Mouse (Mus musculus) C2C12 (cell line): ENCODE data around the gene Gm17482. TPM values are rescaled to one million over a fixed set of nuclear protein-coding genes. Genes with fewer than 3 reads are reported as not detected.

Source experiments
- H3K27me3 ChIP-seq: one replicate; pipeline ENCODE4 v1.6.1; 2011; ENCODE audit not compliant: control insufficient read depth, insufficient read depth, insufficient read length
- H3K36me3 ChIP-seq: one replicate; pipeline ENCODE4 v1.6.1; 2011; ENCODE audit not compliant: control insufficient read depth, insufficient read depth
- H3K4me3 ChIP-seq: one replicate; pipeline ENCODE4 v1.5.1; 2011; ENCODE audit warnings: mild to moderate bottlenecking, control low read depth; ENCODE audit not compliant: poor library complexity, insufficient read depth, severe bottlenecking
- H3K79me2 ChIP-seq: one replicate; pipeline ENCODE4 v1.6.1; 2011; ENCODE audit not compliant: control insufficient read depth, insufficient read depth
- H3K79me3 ChIP-seq: one replicate; pipeline ENCODE4 v1.6.1; 2011; ENCODE audit warnings: low read depth, control low read depth
- H3ac ChIP-seq: one replicate; pipeline ENCODE3; 2011; ENCODE audit warnings: low read depth; ENCODE audit not compliant: control insufficient read depth, insufficient read length
- CEBPB ChIP-seq: IDR thresholded peaks from one replicate; pipeline ENCODE4 v1.6.1; 2011; ENCODE audit warnings: low read depth, mild to moderate bottlenecking, control low read depth, moderate library complexity
- CTCF ChIP-seq: IDR thresholded peaks from one replicate; pipeline ENCODE4 v1.5.1; 2011; ENCODE audit not compliant: control insufficient read depth, insufficient read depth, insufficient read length
- FOSL1 ChIP-seq: IDR thresholded peaks from one replicate; pipeline ENCODE4 v1.8.0; 2011; ENCODE audit warnings: mild to moderate bottlenecking, low read length; ENCODE audit not compliant: poor library complexity, insufficient read depth, severe bottlenecking
- MAX ChIP-seq: IDR thresholded peaks from one replicate; pipeline ENCODE4 v1.6.1; 2011; ENCODE audit warnings: mild to moderate bottlenecking, control low read depth
- MYOD1 ChIP-seq: IDR thresholded peaks from one replicate; pipeline ENCODE4 v1.6.1; 2011; ENCODE audit warnings: low read depth; ENCODE audit not compliant: control insufficient read depth, insufficient read length
- MYOG ChIP-seq: IDR thresholded peaks from one replicate; pipeline ENCODE4 v1.6.1; 2011; ENCODE audit not compliant: control insufficient read depth, insufficient read length; ENCODE audit errors: extremely low read depth
- USF1 ChIP-seq: IDR thresholded peaks from one replicate; pipeline ENCODE4 v1.6.1; 2011; ENCODE audit warnings: low read depth, mild to moderate bottlenecking, control low read depth, moderate library complexity
- long read RNA-seq, 2 experiments: library from polyadenylated mRNA; unstranded; transcript quantifications; one replicate each; pipeline ENCODE4 v2.0.0; 2019 to 2020
- polyA plus RNA-seq: library from polyadenylated mRNA; unstranded; fragments of >200 nt; fragmentation: generic; extraction: Trizol; gene quantifications from one replicate; pipeline ENCODE4 v1.2.1, GENCODE M21; 2012; ENCODE audit warnings: missing spikeins

Gene Gm17482
- polyA plus RNA-seq, result not detected
- long read RNA-seq, experiment 1, result 0 reads
- long read RNA-seq, experiment 2, result 0 reads

DNA sequence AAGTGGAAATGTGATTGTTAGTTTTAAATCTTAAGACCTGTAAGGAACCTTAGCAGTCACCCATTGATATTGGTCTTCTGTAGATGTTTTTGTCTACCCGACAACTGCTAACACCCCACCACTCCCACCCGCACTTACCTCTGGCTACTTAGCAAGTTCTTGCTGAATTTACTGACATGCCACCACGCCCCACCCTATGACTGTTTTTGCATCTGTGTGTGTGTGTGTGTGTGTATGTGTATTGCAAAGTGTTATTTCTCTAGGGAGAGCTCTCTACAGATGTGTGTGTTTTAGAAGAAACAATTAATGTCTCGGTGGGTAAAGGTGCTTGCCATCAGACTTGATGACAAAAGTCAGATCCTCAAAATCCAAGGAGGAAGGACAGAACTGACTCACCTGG lies at the start of gene Gm17482:
Gm17482 (plus strand) TSS at position 301 of the 400 bp plus-strand sequence.
- Histone ChIP-seq H3K79me3 (no peaks in the 10 kb centered on the region), H3K36me3 (no peaks in the 10 kb centered on the region), H3K27me3 (no peaks in the 10 kb centered on the region), H3K79me2 (no peaks in the 10 kb centered on the region), H3ac (no peak within 1 kb of the TSS), H3K4me3 (no peak within 1 kb of the TSS)
- TF ChIP-seq MAX (no peak), USF1 (no peak), CEBPB (no peak), MYOD1 (no peak), CTCF (no peak), FOSL1 (no peak), MYOG (no peak)

DNA sequence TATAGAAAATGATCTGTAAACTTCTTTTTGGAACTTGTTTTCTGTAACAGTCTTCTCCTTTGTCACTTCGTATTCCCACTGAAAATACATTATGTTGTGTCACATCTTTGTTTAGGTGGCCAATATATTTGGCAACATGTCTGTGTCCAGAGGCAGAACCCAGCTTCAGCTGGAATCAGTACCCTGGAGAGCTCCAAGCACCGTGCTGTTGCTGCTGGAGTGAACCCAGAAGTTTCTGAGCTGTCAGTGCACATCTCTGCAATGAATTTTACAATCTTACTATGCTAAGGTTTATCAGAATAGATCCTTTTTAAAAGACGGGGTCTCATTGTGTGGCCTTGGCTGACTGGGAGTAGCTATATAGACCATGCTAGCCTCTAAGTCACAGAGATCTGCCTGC lies 48.3 kb upstream of the Gm17482 start:
- Histone ChIP-seq H3K79me2 (no peaks in the 10 kb centered on the region), H3K36me3 (no peaks in the 10 kb centered on the region), H3ac (no peak overlapping the region), H3K4me3 (no peak overlapping the region), H3K27me3 (no peaks in the 10 kb centered on the region), H3K79me3 (no peaks in the 10 kb centered on the region)
- TF ChIP-seq MYOD1, result no peak
- no peak for TF ChIP-seq MYOG
- TF ChIP-seq MAX, result peak; percentile 25
- no peak for TF ChIP-seq FOSL1
- TF ChIP-seq USF1, result no peak
- TF ChIP-seq CTCF, result no peak

DNA sequence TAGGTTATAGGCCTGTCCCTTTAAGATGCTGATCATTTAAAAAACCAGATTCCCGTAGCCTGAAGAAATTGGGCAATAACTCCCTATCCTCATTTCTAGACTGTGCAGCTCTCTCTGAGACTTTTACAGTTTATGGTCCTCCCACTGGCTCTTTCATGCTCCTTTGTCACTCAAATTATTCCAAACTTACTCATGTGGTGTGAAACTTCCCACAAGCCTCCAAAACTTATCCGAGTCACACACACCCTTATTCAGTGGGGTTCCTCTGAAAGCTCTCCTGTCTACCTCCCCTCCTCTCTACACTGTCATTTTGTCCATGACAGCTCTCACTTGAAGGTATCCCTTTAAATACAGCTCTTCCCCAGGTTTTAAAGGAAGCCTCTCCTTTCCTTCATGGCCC lies 46.0 kb upstream of the Gm17482 start:
- Histone ChIP-seq H3K4me3 (no peak overlapping the region), H3K79me2 (no peaks in the 10 kb centered on the region), H3K79me3 (no peaks in the 10 kb centered on the region), H3K36me3 (no peaks in the 10 kb centered on the region), H3K27me3 (no peaks in the 10 kb centered on the region), H3ac (no peak overlapping the region)
- TF ChIP-seq MAX, result no peak
- TF ChIP-seq CTCF, result no peak
- TF ChIP-seq FOSL1, result no peak

DNA sequence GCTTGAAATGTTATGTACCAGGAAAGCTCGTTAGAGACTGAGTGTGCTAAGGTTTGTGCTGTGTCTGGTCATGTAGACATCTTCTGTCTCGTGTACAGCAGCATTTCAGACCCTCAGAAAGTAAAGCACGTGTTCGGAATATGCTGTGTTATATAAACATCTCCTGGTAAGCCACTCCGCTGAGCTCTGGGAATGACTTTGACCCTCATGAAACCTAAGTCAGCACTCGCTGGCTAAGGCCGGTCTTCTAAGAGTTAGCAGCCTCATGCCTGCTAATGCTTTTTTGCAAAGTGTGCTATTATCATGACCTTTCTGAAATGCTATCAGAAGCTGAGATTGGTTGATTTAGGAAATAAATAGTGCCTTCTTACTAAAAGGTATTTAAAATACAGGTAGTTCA lies 36.0 kb upstream of the Gm17482 start:
- H3K36me3 ChIP-seq, result no peaks in the 10 kb centered on the region
- TF ChIP-seq USF1 (no peak), MYOG (no peak), FOSL1 (no peak), CTCF (no peak), MYOD1 (no peak), MAX (no peak), CEBPB (no peak)
- no peak overlapping the region for H3K4me3 ChIP-seq
- H3K79me2 ChIP-seq, result no peaks in the 10 kb centered on the region
- no peaks in the 10 kb centered on the region for H3K79me3 ChIP-seq
- H3K27me3 ChIP-seq, result peaks cover 4% of the 10 kb centered on the region
- no peak overlapping the region for H3ac ChIP-seq

DNA sequence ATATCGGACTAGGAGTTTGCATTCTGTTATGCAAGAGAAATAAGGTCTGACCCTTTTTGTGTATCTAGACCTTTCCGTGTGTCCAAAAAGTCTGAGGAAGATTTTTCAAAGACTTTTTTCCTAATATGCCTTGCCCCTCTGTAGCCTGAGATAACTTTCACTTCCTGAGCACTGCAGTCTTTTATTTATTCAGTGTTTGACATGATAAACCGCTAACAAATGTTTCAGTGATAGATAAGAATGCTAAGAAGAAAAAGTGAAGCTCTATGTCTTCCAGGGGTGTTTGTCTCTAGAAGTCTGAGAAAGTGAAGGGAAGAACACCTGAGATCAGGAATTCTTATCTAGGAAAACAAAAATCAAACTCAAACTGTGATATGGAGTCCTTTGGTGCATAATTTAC lies 26.4 kb upstream of the Gm17482 start:
- Histone ChIP-seq H3K36me3 (no peaks in the 10 kb centered on the region), H3K27me3 (no peaks in the 10 kb centered on the region), H3ac (no peak overlapping the region), H3K79me2 (no peaks in the 10 kb centered on the region), H3K4me3 (no peak overlapping the region), H3K79me3 (no peaks in the 10 kb centered on the region)
- TF ChIP-seq MAX (no peak), CEBPB (no peak), FOSL1 (no peak), CTCF (no peak), MYOD1 (no peak), USF1 (no peak), MYOG (no peak)

DNA sequence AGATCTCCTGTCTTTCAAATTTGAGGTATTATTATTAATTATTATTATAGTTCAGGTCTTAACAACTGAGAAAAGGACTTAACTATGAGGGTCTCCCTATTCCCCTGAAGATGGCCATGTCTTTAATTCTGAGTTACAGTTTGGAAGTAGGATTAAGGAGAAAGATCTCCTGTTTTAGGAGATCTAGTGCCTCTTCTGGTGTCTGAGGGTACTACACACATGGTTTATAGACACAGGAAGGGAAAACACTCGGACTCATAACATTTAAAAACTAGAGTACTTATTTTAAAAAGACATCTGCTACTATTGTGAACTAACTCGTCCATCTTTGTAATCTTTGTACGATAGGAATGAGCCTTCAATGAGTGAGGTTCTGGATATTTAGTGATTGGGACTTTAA lies 24.1 kb upstream of the Gm17482 start:
- H3K79me2 ChIP-seq, result no peaks in the 10 kb centered on the region
- H3K4me3 ChIP-seq, result no peak overlapping the region
- H3K27me3 ChIP-seq, result no peaks in the 10 kb centered on the region
- TF ChIP-seq MYOD1 (no peak), CTCF (no peak), MAX (no peak), CEBPB (no peak), FOSL1 (no peak), MYOG (no peak), USF1 (no peak)
- no peaks in the 10 kb centered on the region for H3K79me3 ChIP-seq
- no peak overlapping the region for H3ac ChIP-seq
- no peaks in the 10 kb centered on the region for H3K36me3 ChIP-seq
